Mouse (Mus musculus) heart, postnatal 0 days (tissue): ENCODE data around the gene Hist2h2aa1. TPM values are rescaled to one million over a fixed set of nuclear protein-coding genes. Genes with fewer than 3 reads are reported as not detected.
"Not testable (repeated sequence)": the region's sequence is repeated elsewhere in the genome, so short reads cannot be mapped to it uniquely, and the experiment has no call there.

ENCODE experiments used
- ATAC-seq: fragments of 200-750 bp; cut with Nextera tagmentation; 2 replicates; pipeline ENCODE4 v1.8.0; 2017; ENCODE audit warnings: low read depth, moderate number of reproducible peaks, moderate library complexity; ENCODE audit not compliant: insufficient read depth
- DNase-seq: peaks from one replicate; pipeline ENCODE4 v3.0.0-alpha.2; 2016; ENCODE audit warnings: low spot score
- H3K27ac ChIP-seq: fragments of 300-500 bp; sonication (generic); 2 replicates; pipeline ENCODE4 v1.5.1; 2014; ENCODE audit warnings: low read depth, mild to moderate bottlenecking
- H3K27me3 ChIP-seq: fragments of 300-500 bp; sonication (generic); 2 replicates; pipeline ENCODE4 v1.6.1; 2014; ENCODE audit warnings: low read length, mixed read lengths; ENCODE audit not compliant: control insufficient read depth, insufficient read depth
- H3K36me3 ChIP-seq: fragments of 300-500 bp; sonication (generic); replicated peaks from 2 replicates; pipeline ENCODE4 v1.6.1; 2014; ENCODE audit warnings: low read length, mixed read lengths; ENCODE audit not compliant: control insufficient read depth, insufficient read depth
- H3K4me1 ChIP-seq: fragments of 300-500 bp; sonication (generic); 2 replicates; pipeline ENCODE4 v1.6.1; 2014; ENCODE audit warnings: antibody characterized with exemption; ENCODE audit not compliant: control insufficient read depth, insufficient read depth
- H3K4me2 ChIP-seq: fragments of 300-500 bp; sonication (generic); 2 replicates; pipeline ENCODE4 v1.6.1; 2014; ENCODE audit warnings: low read depth, mild to moderate bottlenecking, low read length, moderate library complexity
- H3K4me3 ChIP-seq: fragments of 300-500 bp; sonication (generic); 2 replicates; pipeline ENCODE4 v1.5.1; 2014; ENCODE audit warnings: low read depth, low read length
- H3K9ac ChIP-seq: fragments of 300-500 bp; sonication (generic); replicated peaks from 2 replicates; pipeline ENCODE4 v1.6.1; 2014; ENCODE audit warnings: low read depth, low read length, mixed read lengths
- H3K9me3 ChIP-seq: fragments of 300-500 bp; sonication (generic); replicated peaks from 2 replicates; pipeline ENCODE4 v1.6.1; 2016; ENCODE audit warnings: low read length; ENCODE audit not compliant: control insufficient read depth
- CTCF ChIP-seq: IDR thresholded peaks from 2 replicates; pipeline ENCODE4 v1.5.1; 2016; ENCODE audit warnings: antibody characterized with exemption, control low read depth, low read depth
- EP300 ChIP-seq: IDR thresholded peaks from 2 replicates; pipeline ENCODE4 v1.6.1; 2016; ENCODE audit warnings: antibody characterized with exemption, low read depth
- WGBS: fragments of 180-500 bp; shearing (Covaris S2); extraction: QIAGEN DNeasy Blood & Tissue Kit; methylation state at CpG from one replicate; pipeline ENCODE4 v1.1.7; 2014; 5-methylcytosine and 5-hydroxymethylcytosine counted together
- polyA plus RNA-seq: library from polyadenylated mRNA; unstranded; fragments of >200 nt; fragmentation: Nextera tagmentation; extraction: Ambion mirVana; gene quantifications from 2 replicates; pipeline ENCODE4 v1.2.1, GENCODE M21; 2015
- total RNA-seq: library from RNA; depleted of rRNA; stranded (reverse); fragments of >200 nt; gene quantifications from 2 replicates; pipeline ENCODE4 v1.2.3, GENCODE M21; 2014; ENCODE audit warnings: low replicate concordance

The Hist2h2aa1 gene
- total and polyA plus RNA-seq, 2 experiments from 2014 or later: 22.0 to 1,660 TPM

GRCm38 (mm10) chr3:96219661-96220130 is 25.6 kb upstream of the Hist2h2aa1 start, which contains the start of the genes Bola1 and Hist2h2ab:
Bola1 (minus strand) TSS chr3:96219709.
Hist2h2ab (plus strand) TSS chr3:96219865.
- peak within 1 kb of the TSS; percentile 96 for H3K27ac ChIP-seq
- peak within 1 kb of the TSS; percentile 82 for H3K4me2 ChIP-seq
- H3K4me3 ChIP-seq: peak within 1 kb of the TSS; percentile 64
- ATAC-seq (peak; percentile 76), DNase-seq (peak; percentile 97)
- no peaks in the 10 kb centered on the region for H3K27me3 ChIP-seq
- no peaks in the 10 kb centered on the region for H3K9me3 ChIP-seq
- WGBS: under 1% methylated on average over 36 of the region's 37 CpGs
- TF ChIP-seq EP300 (peak; percentile 68), CTCF (no peak)
- H3K36me3 ChIP-seq: no peaks in the 10 kb centered on the region
- peak within 1 kb of the TSS; percentile 83 for H3K9ac ChIP-seq
- H3K4me1 ChIP-seq: peaks cover 26% of the 10 kb centered on the region

GRCm38 (mm10) chr3:96220131-96220764 is 25.0 kb upstream of the Hist2h2aa1 start:
- H3K27me3 ChIP-seq, ATAC-seq, H3K9me3 ChIP-seq, DNase-seq, H3K36me3 ChIP-seq: not testable (repeated sequence)
- peaks cover 30% of the 10 kb centered on the region for H3K4me1 ChIP-seq
- H3K4me2 ChIP-seq: peak overlapping the region; percentile 82
- H3K4me3 ChIP-seq: peak overlapping the region; percentile 64
- H3K9ac ChIP-seq: peak overlapping the region; percentile 83
- under 1% methylated on average over 26 of the region's 47 CpGs for WGBS
- peak overlapping the region; percentile 96 for H3K27ac ChIP-seq

DNA sequence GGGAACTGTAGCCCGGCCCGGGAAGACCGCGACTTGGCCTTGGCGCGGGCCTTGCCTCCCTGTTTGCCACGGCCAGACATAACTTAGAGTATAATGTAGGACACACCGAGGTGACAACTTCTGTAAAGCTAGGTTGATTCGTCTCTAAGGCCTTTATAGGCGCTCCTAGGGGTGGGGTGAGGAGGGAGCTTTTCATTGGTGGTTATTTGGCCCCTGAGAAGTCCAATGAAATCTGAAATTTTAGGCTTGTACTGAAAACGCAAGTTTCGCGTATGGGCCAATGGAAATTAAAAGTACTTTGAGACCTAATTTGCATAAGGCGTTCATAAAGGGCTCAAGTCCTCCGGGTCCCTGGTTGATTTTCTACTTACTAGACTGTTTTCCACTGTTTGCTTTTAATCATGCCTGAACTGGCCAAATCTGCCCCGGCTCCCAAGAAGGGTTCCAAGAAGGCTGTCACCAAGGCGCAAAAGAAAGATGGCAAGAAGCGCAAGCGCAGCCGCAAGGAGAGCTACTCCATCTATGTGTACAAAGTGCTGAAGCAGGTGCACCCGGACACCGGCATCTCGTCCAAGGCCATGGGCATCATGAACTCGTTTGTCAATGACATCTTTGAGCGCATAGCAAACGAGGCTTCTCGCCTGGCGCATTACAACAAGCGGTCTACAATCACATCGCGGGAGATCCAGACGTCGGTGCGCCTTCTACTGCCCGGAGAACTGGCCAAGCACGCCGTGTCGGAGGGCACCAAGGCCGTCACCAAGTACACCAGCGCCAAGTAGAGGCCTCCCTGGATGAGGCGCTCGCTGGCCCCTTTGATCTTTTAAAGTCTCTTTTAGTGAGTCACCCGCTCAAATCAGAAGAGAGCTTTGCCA is 24.3 kb upstream of the Hist2h2aa1 start, which contains the start of the genes Hist2h2ac and Hist2h2be:
TSS of gene Hist2h2ac (minus strand) at position 116 of the 875 bp plus-strand sequence.
TSS of gene Hist2h2be (plus strand) at position 355 of the 875 bp plus-strand sequence.
- Histone ChIP-seq H3K4me1 (peaks cover 32% of the 10 kb centered on the region), H3K36me3 (no peaks in the 10 kb centered on the region), H3K9me3 (no peaks in the 10 kb centered on the region), H3K4me3 (peak within 1 kb of the TSS; percentile 64), H3K27ac (peak within 1 kb of the TSS; percentile 96), H3K4me2 (peak within 1 kb of the TSS; percentile 82), H3K9ac (peak within 1 kb of the TSS; percentile 83), H3K27me3 (no peaks in the 10 kb centered on the region)
- TF ChIP-seq EP300 (peak; percentile 71; the same call in 1 of the 2 replicates), CTCF (no peak; the same call in 1 of the 2 replicates)
- WGBS: under 1% methylated on average over 43 of the region's 43 CpGs
- DNase-seq (peak; percentile 99), ATAC-seq (peak; percentile 89)

DNA sequence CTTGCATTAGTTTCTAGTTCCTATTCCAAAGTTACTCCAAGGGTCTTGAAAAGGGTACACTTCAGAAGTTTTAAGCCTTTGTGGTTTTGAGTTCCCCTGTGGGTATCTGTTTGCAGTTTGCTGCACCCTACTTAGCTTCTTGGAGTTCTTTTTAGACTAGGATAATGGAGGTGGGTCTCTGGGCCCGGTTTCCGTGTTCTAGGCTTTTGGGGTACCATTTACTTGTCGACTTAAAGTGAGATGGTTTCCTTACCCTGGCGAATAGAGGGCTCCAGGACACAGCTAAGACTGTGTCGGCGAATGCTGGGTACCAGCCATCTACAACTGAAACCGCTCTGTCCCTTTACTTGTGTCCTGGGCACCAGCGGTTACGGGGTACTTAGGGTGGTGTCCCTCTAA is 23.7 kb upstream of the Hist2h2aa1 start:
- Histone ChIP-seq H3K9me3 (no peaks in the 10 kb centered on the region), H3K9ac (peak overlapping the region; percentile 83), H3K4me1 (peaks cover 32% of the 10 kb centered on the region), H3K4me2 (peak overlapping the region; percentile 82), H3K36me3 (no peaks in the 10 kb centered on the region), H3K27ac (peak overlapping the region; percentile 96), H3K27me3 (no peaks in the 10 kb centered on the region), H3K4me3 (peak overlapping the region; percentile 64)
- ATAC-seq: no peak
- DNase-seq: no peak
- WGBS: 25% methylated on average over 9 of the region's 9 CpGs
- TF ChIP-seq EP300: no peak
- no peak for TF ChIP-seq CTCF

GRCm38 (mm10) chr3:96222774-96223173 is 22.5 kb upstream of the Hist2h2aa1 start:
- Histone ChIP-seq H3K4me1 (peaks cover 32% of the 10 kb centered on the region), H3K4me2 (peak overlapping the region; percentile 82), H3K9me3 (no peaks in the 10 kb centered on the region), H3K36me3 (no peaks in the 10 kb centered on the region), H3K27me3 (no peaks in the 10 kb centered on the region), H3K4me3 (no peak overlapping the region), H3K27ac (no peak overlapping the region), H3K9ac (no peak overlapping the region)
- ATAC-seq (no peak), DNase-seq (no peak)
- 87% methylated on average over 4 of the region's 4 CpGs for WGBS
- TF ChIP-seq CTCF (no peak), EP300 (no peak)
